15 mouse cellular contexts compared by ENCODE assay signal in genomic region chr12:109039311-109039710, GRCm38 (mm10). TPM values are rescaled to one million over a fixed set of nuclear protein-coding genes. Genes with fewer than 3 reads are reported as not detected.
DNase-seq lines count a peak whose midpoint lies in the region; ATAC-seq and TF ChIP-seq lines count a peak whose summit lies in the region.
"Had no signal": no experiment of that assay in that cellular context is flagged by ENCODE, and none has a peak within 500 bp of the region (broad histone marks: within the 10 kb centered on the region; RNA-seq: fewer than 3 reads in every experiment).

No protein-coding gene starts in this region.

- H3K9me3 ChIP-seq in lung, embryonic 14.5 days (ENCODE audit: low read depth, low read length): no peaks in the 10 kb centered on the region
- H3K9me3 ChIP-seq in forebrain, embryonic 12.5 days: 0 out of 2 replicates have a peak, but pooled peaks cover under 1% of the 10 kb centered on the region
- H3K9me3 ChIP-seq: liver, embryonic 13.5 days had no signal

- ATAC-seq in lung, embryonic 14.5 days (ENCODE audit: insufficient read depth): no peak
- ATAC-seq in forebrain, embryonic 12.5 days (ENCODE audit: low FRiP score): peak; percentile 9; the same call in 1 of the 2 replicates
- ATAC-seq: intestine, postnatal 0 days; Patski had no signal

- TF ChIP-seq CTCF in lung, embryonic 14.5 days (IDR thresholded peaks at IDR 0.05; ENCODE audit: low read depth): no peak

- H3K27ac ChIP-seq in lung, embryonic 14.5 days (ENCODE audit: low read depth): no peak overlapping the region
- H3K27ac ChIP-seq in forebrain, embryonic 12.5 days: no peak overlapping the region
- H3K27ac ChIP-seq: liver, embryonic 13.5 days had no signal

- no peaks in the 10 kb centered on the region for H3K4me1 ChIP-seq in lung, embryonic 14.5 days (ENCODE audit: insufficient read depth)
- H3K4me1 ChIP-seq in forebrain, embryonic 12.5 days: peaks cover 26% of the 10 kb centered on the region
- H3K4me1 ChIP-seq: liver, embryonic 13.5 days had no signal

- H3K9ac ChIP-seq in lung, embryonic 14.5 days: no peak overlapping the region
- H3K9ac ChIP-seq in forebrain, embryonic 12.5 days: no peak overlapping the region
- H3K9ac ChIP-seq: liver, embryonic 13.5 days had no signal

- H3K36me3 ChIP-seq in lung, embryonic 14.5 days (ENCODE audit: insufficient read depth): no peaks in the 10 kb centered on the region
- H3K36me3 ChIP-seq in forebrain, embryonic 12.5 days (replicated peaks): no peaks in the 10 kb centered on the region
- H3K36me3 ChIP-seq: liver, embryonic 13.5 days had no signal

- H3K4me2 ChIP-seq in lung, embryonic 14.5 days: no peak overlapping the region
- H3K4me2 ChIP-seq in forebrain, embryonic 12.5 days: no peak overlapping the region
- H3K4me2 ChIP-seq: heart, embryonic 11.5 days; liver, embryonic 13.5 days had no signal

- no peak overlapping the region for H3K4me3 ChIP-seq in lung, embryonic 14.5 days (ENCODE audit: low read depth, low read length)
- H3K4me3 ChIP-seq in forebrain, embryonic 12.5 days (replicated peaks): no peak overlapping the region
- H3K4me3 ChIP-seq: liver, embryonic 13.5 days had no signal

- peak; percentile 61 for DNase-seq in lung, embryonic 14.5 days
- no peak for DNase-seq in lung, postnatal 4 days
- DNase-seq in adipocyte (ENCODE audit: low spot score): peak; percentile 29
- peak; percentile 26 for DNase-seq in right cerebral cortex, postnatal 25 days
- DNase-seq in kidney, adult 8-10 months: no peak
- no peak for DNase-seq in layer of hippocampus, adult 9-11 months
- DNase-seq: cerebellum, postnatal 14 days; gastrocnemius, postnatal 14 days; liver, embryonic 13.5 days; lung, postnatal 14 days; thymus, adult 18-20 months had no signal

- H3K27me3 ChIP-seq in lung, embryonic 14.5 days (ENCODE audit: insufficient read depth, low read length): peaks cover 5% of the 10 kb centered on the region
- H3K27me3 ChIP-seq in forebrain, embryonic 12.5 days: peaks cover 56% of the 10 kb centered on the region

- 48% methylated on average over 7 of the region's 7 CpGs for WGBS in lung, embryonic 14.5 days
- WGBS in forebrain, embryonic 12.5 days: 71% methylated on average over 7 of the region's 7 CpGs

RNA-seq across cellular contexts. Expression of gene Begain, which starts 28.7 kb away (rescaled TPM):
- 8.9 and 10.6 TPM in 2 replicates for polyA plus RNA-seq in lung, embryonic 14.5 days (2014; fragmentation: Nextera tagmentation; extraction: Ambion mirVana)
- polyA plus RNA-seq in forebrain, embryonic 12.5 days (2016; fragmentation: Nextera tagmentation; extraction: Ambion mirVana): 10.9 and 11.1 TPM in 2 replicates

Comparison
In these comparisons a context has a peak if more than half of its experiments do, and no peak if none do; other contexts are left out.
1. DNase-seq: peak in lung, embryonic 14.5 days (single experiment), adipocyte (single experiment) and right cerebral cortex, postnatal 25 days (single experiment); none in lung, postnatal 4 days (0 of 2), kidney, adult 8-10 months (0 of 2) and layer of hippocampus, adult 9-11 months (single experiment).